ENCODE assay signal across 14 mouse cellular contexts in the genomic region with DNA sequence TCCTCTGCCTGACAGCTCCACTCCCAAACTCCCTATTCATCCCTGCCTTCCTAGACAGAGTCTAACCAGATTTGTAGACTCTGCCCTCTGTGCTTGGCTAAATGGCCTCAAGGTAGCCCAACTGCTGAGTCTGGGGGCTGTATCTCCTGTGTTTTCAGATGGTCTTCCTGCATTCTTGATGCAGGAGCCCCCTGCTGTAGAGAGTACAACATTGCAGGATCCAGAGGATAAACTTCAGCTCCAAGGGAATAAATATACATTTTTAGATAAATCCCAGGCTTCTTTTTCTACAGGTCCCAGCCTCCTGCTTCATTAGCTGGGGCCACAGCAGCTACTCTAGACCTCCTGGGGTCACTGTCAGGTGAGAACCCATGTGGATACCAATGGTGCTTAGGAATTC.
DNase-seq lines count a peak whose midpoint lies in the region; ATAC-seq and TF ChIP-seq lines count a peak whose summit lies in the region.
"Had no signal": no experiment of that assay in that cellular context is flagged by ENCODE, and none has a peak within 500 bp of the region (broad histone marks: within the 10 kb centered on the region; RNA-seq: fewer than 3 reads in every experiment).

No protein-coding gene starts in this region.

- intact Hi-C loops in heart, adult 2 months (cut with DNase I) = no loop called here

- no peaks in the 10 kb centered on the region for H3K9me3 ChIP-seq in lung, embryonic 14.5 days (ENCODE audit: low read depth, low read length)
- H3K9me3 ChIP-seq: limb, embryonic 10.5 days had no signal

- H3K79me2 ChIP-seq in heart, adult 2 months (replicated peaks; ENCODE audit: control insufficient read depth, insufficient read depth, low read length) = no peaks in the 10 kb centered on the region

- H3K36me3 ChIP-seq in heart, adult 2 months (ENCODE audit: control insufficient read depth, insufficient read depth, low read length) = no peaks in the 10 kb centered on the region
- peaks cover 61% of the 10 kb centered on the region for H3K36me3 ChIP-seq in lung, embryonic 14.5 days (ENCODE audit: insufficient read depth)

- no peak overlapping the region for H3K9ac ChIP-seq in heart, adult 2 months (ENCODE audit: low read depth, low read length)
- no peak overlapping the region for H3K9ac ChIP-seq in lung, embryonic 14.5 days

- H3K27ac ChIP-seq in heart, adult 2 months = no peak overlapping the region
- H3K27ac ChIP-seq in lung, embryonic 14.5 days (ENCODE audit: low read depth) = no peak overlapping the region
- H3K27ac ChIP-seq: limb, embryonic 10.5 days had no signal

- H3K4me2 ChIP-seq in lung, embryonic 14.5 days = no peak overlapping the region

- peak; percentile 62 for TF ChIP-seq CTCF in heart, adult 2 months (IDR thresholded peaks at IDR 0.05)
- peak; percentile 52 for TF ChIP-seq CTCF in lung, embryonic 14.5 days (IDR thresholded peaks at IDR 0.05; ENCODE audit: low read depth)

- peaks cover 10% of the 10 kb centered on the region for H3K4me1 ChIP-seq in heart, adult 2 months (ENCODE audit: control insufficient read depth, insufficient read depth, low read length)
- H3K4me1 ChIP-seq in lung, embryonic 14.5 days (ENCODE audit: insufficient read depth) = 0 out of 2 replicates have a peak, but pooled peaks cover 4% of the 10 kb centered on the region

- ATAC-seq in lung, embryonic 14.5 days (ENCODE audit: insufficient read depth) = no peak

- DNase-seq in heart, adult 2 months = no peak
- DNase-seq in heart, postnatal 4 days = no peak
- peak; percentile 40 for DNase-seq in lung, embryonic 14.5 days
- no peak for DNase-seq in lung, postnatal 14 days
- DNase-seq in ZHBTc4 (ENCODE audit: low read depth, low spot score) = peak; percentile 61
- peak; percentile 45 for DNase-seq in retina, embryonic 14.5 days (ENCODE audit: low spot score)
- no peak for DNase-seq in adrenal gland, adult 8-10 months
- no peak for DNase-seq in layer of hippocampus, postnatal 10 days (ENCODE audit: low spot score in 2 of 2)
- DNase-seq: kidney, postnatal 10 days; layer of hippocampus, adult 9-11 months; lung, adult 18-20 months; thymus, postnatal 14 days had no signal

- TF ChIP-seq EP300 in heart, adult 2 months (IDR thresholded peaks at IDR 0.05; ENCODE audit: insufficient read depth, low read depth, low read length) = no peak

- no peaks in the 10 kb centered on the region for H3K27me3 ChIP-seq in heart, adult 2 months (ENCODE audit: control insufficient read depth, insufficient read depth, low read length)
- H3K27me3 ChIP-seq in lung, embryonic 14.5 days (ENCODE audit: insufficient read depth, low read length) = no peaks in the 10 kb centered on the region

- no peak for TF ChIP-seq POLR2A in heart, adult 2 months (IDR thresholded peaks at IDR 0.05; ENCODE audit: insufficient read depth, low read depth, low read length)

- H3K4me3 ChIP-seq in heart, adult 2 months = no peak overlapping the region
- H3K4me3 ChIP-seq in lung, embryonic 14.5 days (ENCODE audit: low read depth, low read length) = no peak overlapping the region
- H3K4me3 ChIP-seq: erythroblast, embryonic 14.5 days; limb, embryonic 10.5 days had no signal

Comparison
In these comparisons a context has a peak if more than half of its experiments do, and no peak if none do; other contexts are left out.
1. DNase-seq: peak in lung, embryonic 14.5 days (single experiment), ZHBTc4 (single experiment) and retina, embryonic 14.5 days (single experiment); none in heart, adult 2 months (0 of 2), heart, postnatal 4 days (single experiment), lung, postnatal 14 days (single experiment), adrenal gland, adult 8-10 months (single experiment) and layer of hippocampus, postnatal 10 days (0 of 2).